Mouse (Mus musculus) heart, adult 2 months (tissue): ENCODE data around the gene Srebf1.

Source experiments
- EP300 ChIP-seq: fragments of 200-500 bp; IDR thresholded peaks from 2 replicates; pipeline ENCODE4 v1.6.1; 2011; ENCODE audit warnings: low read depth, low read length, control low read depth; ENCODE audit not compliant: insufficient read depth
- POLR2A ChIP-seq: fragments of 200-500 bp; IDR thresholded peaks from 2 replicates; pipeline ENCODE4 v1.6.1; 2011; ENCODE audit warnings: mild to moderate bottlenecking, low read depth, low read length, control low read depth; ENCODE audit not compliant: insufficient read depth

DNA sequence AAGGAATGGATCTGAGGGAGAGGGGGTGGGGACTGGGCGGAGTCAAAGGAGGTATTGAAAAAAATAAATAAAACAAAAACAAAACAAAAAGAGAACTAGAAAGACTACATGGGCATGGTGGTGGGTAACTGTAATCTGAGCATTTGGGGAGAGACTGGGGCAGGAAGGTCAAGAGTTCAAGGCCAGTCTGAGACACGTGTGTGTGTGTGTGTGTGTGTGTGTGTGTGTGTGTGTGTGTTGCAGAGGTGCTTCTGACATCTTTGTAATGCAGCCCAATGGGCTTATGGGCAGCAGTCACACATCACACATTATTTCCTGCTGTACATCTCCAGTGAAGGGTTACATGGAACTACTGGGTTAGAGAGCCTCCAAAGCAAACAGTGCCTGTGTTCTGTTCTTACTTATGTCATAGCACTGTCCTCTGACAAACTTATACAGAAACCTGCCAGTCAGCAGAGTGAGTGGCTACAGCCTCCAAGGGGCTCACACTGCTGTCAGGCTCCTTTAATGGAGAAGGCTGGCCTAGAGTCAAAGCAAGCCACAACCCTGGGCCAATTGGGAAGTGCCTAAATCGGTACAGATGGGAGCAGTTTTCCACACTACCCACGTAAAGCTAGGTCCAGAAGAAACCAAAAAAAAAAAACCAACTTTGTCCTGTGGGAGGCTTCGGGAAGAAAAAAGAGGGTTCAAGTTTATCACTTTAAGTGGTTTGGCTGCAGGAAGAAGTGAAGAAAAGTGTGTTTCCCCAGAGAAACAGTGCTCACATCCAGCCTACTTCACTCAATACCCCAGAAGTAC, 25.6 kb upstream of the Srebf1 start:
- TF ChIP-seq EP300 (no peak), POLR2A (no peak)
